Mouse (Mus musculus): ENCODE measurements around the gene Ttc5.
"Not testable (repeated sequence)": the region's sequence is repeated elsewhere in the genome, so short reads cannot be mapped to it uniquely, and the experiment has no call there.

Gene Ttc5

GRCm38 (mm10) chr14:50771342-50771741 lies 14.0 kb downstream of the Ttc5 start:
- in situ Hi-C loops (cut with MboI, MseI), result loop anchor here (25.0 kb wide), 1 partner anchor 709 kb away; no protein-coding TSS in a partner anchor

DNA sequence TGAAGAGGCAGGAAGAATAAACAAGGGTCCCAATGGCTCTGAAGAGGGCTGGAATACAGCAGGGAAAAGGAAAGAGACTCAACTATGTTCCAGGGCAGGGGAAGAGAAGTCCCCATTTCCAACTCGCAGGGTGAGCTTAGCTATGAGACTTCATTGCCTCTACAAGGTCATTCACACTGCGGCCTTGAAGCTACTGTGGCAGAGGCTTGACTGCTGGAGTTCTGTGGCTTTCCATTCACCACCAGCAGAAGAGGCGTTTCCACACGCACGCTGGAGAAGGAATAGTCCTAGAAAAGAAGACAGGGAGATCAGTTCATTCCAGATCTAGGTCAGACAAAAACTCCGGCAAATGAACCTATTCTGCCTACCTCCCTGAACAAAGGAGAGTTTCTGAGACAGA lies 19.6 kb downstream of the Ttc5 start:
- in situ Hi-C loops (cut with MboI, MseI), result loop anchor here (25.0 kb wide), 1 partner anchor 703 kb away; no protein-coding TSS in a partner anchor

DNA sequence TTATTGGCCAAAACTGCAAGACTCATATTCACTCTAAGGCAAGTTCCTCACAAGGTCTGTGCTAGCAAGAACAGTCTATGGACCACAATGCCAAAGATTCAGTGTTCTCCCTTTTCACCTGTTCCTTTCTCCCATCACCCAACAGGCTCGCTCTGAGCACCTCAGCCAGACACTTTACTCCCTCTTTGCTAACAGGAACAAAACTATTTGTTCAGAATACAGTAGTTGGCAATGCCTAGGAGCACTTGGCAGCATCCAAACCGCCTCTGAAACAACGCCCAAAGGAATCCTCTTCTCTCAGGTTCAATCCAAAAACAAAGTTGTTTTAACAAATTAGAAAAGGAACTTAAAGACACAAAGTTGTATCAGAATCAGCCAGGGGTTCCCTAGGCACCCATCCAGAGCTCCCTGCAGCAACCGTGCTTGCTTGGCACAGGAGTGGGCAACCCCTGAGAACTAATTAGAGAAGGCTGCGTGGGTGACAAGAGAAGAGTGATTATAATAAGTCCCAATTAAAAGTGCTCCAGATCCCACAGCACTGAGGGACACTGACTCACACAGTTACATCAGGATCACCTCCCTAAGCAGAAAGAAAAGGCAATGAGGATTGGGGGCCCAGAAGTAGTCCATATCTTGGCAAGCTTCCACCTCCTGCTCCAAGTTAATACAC lies 26.8 kb downstream of the Ttc5 start:
- in situ Hi-C loops (cut with MboI, MseI), result loop anchor here (25.0 kb wide), 1 partner anchor 696 kb away; no protein-coding TSS in a partner anchor

DNA sequence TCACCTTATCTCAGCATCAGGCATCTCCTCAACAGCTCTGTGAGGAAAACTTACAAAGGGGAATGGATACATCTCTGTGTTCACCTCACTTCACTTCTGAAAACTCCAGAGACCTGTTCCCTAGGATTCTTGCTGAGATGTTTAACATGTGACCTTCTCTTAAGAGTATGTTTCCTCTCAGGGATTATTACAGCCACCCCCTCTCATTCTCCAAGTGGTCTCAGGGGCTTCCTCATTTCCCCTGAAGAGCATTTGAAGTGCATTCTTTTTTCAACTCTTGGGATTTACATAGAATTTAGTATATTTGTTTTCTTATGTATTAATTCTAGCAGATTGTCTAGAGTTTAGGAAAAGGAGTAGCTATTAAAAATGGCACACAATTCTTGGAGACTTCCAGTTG lies 40.3 kb downstream of the Ttc5 start, which contains the start of gene Olfr749:
Gene Olfr749, minus strand, starts transcription at position 101 of the 400 bp plus-strand sequence.
- in situ Hi-C loops (cut with MboI, MseI), result no loop called here

DNA sequence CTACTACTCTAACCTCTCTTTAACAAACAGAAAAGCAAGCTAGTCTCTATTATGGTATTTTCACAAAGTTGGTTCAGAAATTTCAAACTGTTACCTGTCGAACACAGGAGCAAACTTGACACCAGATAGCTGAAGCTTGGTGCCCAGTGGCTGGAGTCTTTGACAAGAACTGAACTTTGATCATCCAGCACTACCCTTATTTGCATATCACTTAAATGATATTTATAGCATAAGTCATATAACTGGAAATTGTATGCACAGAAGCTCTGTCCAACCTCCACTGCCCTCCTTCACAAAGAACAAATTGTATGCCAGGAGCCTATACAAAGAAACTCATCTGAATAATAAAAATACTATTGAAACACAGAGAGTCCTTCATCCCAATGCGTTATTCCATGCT lies 43.7 kb downstream of the Ttc5 start:
- in situ Hi-C loops (cut with MboI, MseI), result no loop called here

GRCm38 (mm10) chr14:50740334-50740733 lies 45.0 kb downstream of the Ttc5 start:
- in situ Hi-C loops (cut with MboI, MseI), result no loop called here

- in situ Hi-C loops (cut with MboI, MseI), result not testable (repeated sequence)
Observed at GRCm38 (mm10) chr14:50722371-50722770, 62.9 kb downstream of the Ttc5 start.

DNA sequence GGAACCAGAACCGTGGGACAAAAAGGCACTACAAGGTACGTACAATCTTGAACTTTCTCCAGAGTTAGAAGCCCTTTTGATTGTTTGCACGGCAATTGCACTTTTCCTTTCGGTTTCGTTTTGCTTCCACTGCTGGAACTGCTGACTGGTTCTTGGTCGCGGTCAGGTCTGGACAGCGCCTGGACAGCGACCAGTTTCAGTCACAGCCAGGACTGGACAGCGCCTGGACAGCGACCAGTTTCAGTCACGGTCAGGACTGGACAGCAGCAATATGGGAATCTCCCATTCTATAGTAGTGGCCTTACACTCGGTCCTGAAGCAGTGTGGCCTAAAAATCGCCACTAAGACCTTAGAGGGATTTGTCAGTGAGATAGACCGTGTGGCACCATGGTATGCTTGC lies 65.4 kb downstream of the Ttc5 start:
- in situ Hi-C loops (cut with MboI, MseI), result not testable (repeated sequence)
